Mouse (Mus musculus) cerebellum, postnatal 25 days (tissue): Measurements from ENCODE around the gene Gdf7.

ENCODE experiments used
- DNase-seq, 2 experiments: peaks; one replicate each; pipeline ENCODE4 v3.0.0; 2021; ENCODE audit warnings: mixed read lengths in 2 of 2

Gene Gdf7

DNA sequence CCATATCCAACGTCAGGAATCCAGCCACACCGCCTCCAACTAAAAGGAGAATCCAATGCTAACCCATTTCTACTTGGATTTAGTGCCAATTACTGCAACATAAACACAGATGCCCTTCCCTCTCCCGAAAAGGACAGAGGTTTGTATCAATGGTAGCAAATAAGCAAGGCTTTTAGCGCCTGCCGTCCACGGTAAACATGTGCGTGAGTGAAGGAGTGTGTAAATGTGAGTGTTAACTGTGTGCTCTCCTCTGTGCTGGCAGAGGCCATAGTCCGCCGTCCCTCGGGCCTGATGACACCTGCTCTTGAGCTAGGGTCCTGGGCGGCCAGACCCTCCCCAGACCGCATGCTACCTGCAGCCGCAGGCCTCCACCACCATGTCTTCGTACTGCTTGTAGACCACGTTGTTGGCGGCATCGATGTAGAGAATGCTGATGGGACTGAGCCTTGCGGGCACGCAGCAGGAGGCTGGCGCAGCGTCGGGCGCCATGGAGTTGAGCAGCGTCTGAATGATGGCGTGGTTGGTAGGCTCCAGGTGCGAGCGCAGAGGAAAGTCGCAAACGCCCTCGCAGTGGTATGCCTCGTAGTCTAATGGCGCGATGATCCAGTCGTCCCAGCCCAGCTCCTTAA is 4.1 kb downstream of the Gdf7 start:
- no peak for DNase-seq

DNA sequence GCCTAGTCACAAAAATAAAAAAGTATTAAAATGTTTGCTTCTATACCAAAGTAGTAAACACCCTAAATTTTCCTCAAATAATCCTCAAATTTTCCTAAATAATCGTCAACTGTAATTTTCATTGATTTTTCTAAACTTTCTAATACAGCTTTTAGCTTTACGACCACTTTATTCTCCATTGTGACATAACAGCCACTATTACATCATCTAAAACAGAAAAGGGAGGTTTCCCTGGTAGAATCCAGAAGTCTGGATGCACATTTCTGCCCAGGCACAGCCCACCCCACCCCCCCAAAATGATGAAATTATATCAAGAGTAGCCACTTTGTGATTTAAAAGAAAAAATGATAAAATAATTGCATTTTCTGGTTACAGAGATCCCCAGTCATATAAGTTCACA is 5.6 kb downstream of the Gdf7 start:
- no peak for DNase-seq

- no peak for DNase-seq
These were observed 6.3 kb downstream of the Gdf7 start for GRCm38 (mm10) chr12:8295307-8295913.

DNA sequence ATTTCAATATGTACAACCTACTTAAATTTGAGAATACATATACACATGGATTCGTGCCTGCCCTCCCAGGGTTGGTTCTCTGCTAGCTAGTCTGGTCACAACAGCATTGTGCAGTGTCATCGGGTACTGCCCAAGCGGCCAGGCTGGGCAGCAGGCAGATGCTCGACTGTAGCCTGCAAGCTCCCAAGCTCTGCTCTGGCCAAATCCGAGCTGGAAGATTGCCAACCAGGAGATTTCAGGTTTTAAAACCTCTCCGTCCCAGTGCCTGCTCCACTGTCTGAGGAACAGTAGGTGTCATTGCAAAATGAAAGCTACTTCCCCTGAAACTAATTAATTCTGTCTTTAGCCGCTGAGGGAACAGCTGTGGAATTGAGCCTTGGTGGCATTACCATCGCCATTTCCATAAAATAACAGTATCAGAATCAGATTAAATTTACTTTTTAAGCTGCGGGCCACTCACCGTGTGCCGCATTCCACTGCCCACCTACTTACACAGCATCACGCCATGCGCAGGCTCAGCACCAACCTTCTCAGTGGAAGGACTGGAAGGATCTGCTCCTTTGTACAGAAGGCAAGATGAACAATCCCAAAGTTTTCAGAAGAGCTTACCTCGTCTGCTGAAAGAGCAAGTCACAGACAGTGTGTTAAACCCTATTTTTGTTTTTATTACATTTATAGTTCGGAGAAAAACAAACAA is 10.4 kb downstream of the Gdf7 start:
- peak; percentile 63 to 80 for DNase-seq

GRCm38 (mm10) chr12:8289499-8289898 is 12.3 kb downstream of the Gdf7 start:
- no peak for DNase-seq

GRCm38 (mm10) chr12:8289099-8289498 is 12.7 kb downstream of the Gdf7 start:
- DNase-seq, result no peak

GRCm38 (mm10) chr12:8287970-8288369 is 13.8 kb downstream of the Gdf7 start:
- DNase-seq, result no peak

- no peak for DNase-seq
These were observed 20.3 kb downstream of the Gdf7 start for GRCm38 (mm10) chr12:8281225-8282017.

- DNase-seq, result no peak
These were observed 26.3 kb downstream of the Gdf7 start for GRCm38 (mm10) chr12:8275424-8275823.

- no peak for DNase-seq
These were observed 28.1 kb downstream of the Gdf7 start for GRCm38 (mm10) chr12:8273471-8274171.

DNA sequence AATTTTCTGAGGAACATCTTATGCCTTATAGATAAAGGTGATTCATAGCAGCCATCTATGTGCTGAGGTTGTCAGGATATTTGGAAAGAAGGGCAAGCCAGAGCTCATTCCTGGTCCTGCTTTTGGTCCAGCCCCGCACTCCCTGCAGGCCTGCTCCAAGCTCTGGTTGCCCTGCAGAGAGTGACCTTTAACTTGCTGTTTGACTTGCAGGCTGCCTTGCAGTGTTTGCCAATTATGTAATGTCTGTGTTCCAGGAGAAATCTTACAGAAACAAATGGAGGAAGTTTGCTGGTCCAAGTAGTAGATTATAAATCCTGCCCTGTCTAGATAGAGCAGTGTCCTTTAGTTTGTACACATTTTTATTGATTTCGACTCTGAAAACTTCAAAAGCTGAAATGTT is 30.3 kb downstream of the Gdf7 start:
- DNase-seq, result no peak

GRCm38 (mm10) chr12:8269627-8270026 is 32.1 kb downstream of the Gdf7 start:
- no peak for DNase-seq

DNA sequence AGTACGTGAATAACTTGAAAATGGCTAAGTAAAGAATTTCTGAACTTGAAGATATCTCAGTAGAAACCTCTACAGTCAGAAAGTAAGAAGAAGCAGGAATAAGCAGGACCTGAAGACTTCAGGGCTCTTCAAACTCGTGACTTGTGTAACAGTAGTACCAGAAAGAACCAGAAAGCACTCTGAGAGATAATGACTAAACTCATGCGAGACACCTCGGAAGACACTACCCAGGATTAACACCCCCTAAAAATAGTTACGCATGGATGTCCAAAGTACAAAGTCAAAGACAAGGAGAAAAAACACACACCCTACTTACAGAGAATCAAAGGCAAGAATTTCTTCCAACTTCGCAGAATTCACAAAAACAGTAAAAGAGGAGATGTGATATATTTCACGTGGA is 35.4 kb downstream of the Gdf7 start:
- no peak for DNase-seq

DNA sequence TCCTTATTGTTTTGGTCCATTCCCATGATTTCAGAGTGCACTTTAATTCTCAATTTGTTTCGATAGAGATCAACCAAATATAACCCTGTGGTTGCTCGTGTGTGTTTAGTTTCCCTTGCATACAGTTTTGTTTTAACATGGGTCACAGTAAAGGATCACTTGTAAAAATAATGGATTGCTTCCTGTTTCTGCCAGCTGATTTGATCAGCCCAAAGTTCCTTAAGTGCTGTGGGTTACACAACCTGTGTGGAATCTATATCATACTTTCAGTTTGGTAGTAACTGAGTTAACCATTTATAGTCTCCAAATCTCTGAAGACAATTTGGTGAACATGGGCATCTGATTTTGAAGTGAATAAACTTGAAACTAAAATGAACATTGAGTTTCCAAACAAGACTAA is 41.5 kb downstream of the Gdf7 start:
- no peak for DNase-seq
